Mouse (Mus musculus) urinary bladder, adult 2 months (tissue): ENCODE measurements around the gene Flrt2. TPM values are rescaled to one million over a fixed set of nuclear protein-coding genes. Genes with fewer than 3 reads are reported as not detected.

Experiments used
- DNase-seq: peaks from one replicate; pipeline ENCODE4 v3.0.0; 2022; ENCODE audit warnings: low spot score
- polyA plus RNA-seq: library from polyadenylated mRNA; depleted of rRNA; stranded (reverse); fragments of >200 nt; gene quantifications from 2 replicates; pipeline ENCODE4 v1.2.3, GENCODE M21; 2012

Flrt2 gene
- polyA plus RNA-seq, 1 experiment = 9.5 TPM

DNA sequence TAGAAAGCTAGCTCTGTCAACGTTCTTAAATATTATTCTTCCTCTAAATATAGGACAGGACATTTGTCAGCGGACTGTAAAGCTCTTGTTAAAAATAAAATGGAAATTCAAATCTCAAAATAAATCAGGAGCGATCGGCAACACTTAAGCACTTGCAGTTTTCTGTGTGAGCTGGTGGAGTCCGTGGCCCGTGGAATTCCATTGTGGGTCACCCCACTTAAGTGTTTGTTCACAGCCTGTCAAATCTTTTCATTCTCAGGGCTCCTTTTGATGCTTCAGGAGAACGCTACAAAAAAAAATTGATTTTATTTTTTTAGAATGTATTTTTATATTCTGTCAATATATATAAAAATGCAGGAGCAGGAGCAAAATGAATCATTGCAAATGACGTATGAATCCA lies 45.5 kb downstream of the Flrt2 start:
- DNase-seq = no peak

DNA sequence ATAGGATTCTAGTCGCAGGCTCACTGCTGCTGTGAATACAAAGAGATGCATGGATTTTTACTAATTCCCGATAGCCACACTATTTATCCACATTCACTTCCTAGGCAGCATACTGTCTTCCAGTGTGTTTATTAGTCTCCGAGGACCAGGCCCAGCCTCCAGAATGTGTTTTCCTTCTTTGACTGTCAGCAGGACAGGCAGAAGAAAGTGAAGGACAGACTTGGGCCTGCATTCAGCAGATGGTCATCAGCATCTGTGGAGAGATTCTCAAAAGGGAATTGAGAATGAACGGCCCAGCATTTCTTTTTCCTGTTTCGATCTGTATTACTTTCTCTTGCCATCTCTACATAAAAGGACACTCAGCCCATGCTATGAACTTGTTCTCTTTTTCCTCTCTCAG lies 46.0 kb downstream of the Flrt2 start:
- no peak for DNase-seq

DNA sequence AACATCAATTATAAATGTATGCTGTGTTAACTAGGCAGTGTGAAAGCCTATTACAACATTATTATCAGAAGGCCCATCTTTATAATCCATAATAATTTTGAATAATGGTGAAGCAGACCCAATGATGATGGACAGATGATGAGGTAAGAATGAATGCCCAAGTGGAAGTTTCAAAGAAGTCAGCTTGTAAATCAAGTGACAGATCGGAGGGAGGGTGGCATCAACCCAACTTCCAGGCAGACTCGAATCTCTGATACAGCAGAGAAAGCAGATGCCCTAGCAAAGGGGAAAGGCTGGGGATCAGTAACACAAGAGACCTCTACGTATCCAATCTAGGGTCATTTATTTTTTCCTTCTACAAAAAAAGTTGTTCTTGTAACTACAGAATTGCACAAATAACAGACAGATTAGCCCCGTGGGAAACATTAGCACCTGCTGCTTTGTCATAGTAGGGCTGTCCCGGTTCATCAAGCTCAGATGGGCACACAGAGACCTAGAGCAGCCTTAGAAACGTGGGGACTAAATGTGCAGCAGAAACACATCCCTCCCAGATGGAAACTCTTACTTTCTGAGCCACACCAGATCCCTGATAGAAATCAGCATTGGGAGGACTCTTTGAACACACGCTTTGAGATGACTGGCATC lies 46.6 kb downstream of the Flrt2 start:
- no peak for DNase-seq

DNA sequence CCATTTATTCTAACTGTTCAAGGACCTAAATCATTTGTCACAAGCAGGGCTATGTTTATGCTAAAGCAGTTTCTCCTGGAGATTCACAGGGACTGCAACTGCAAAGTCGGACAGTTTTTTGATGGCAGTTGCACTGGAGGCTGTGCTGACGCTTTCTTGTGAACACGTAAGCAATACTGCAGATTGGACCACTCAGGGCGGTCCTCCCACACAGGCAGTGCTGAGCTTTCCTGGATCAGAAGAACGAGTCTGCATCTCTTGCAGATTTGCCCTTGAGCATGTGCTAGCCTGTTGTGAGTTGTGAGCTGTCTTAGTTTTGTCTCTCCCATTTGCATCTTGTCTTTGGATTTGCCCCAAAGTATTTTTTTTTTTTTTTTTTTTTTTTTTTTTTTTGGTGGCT lies 47.7 kb downstream of the Flrt2 start:
- DNase-seq = no peak

DNA sequence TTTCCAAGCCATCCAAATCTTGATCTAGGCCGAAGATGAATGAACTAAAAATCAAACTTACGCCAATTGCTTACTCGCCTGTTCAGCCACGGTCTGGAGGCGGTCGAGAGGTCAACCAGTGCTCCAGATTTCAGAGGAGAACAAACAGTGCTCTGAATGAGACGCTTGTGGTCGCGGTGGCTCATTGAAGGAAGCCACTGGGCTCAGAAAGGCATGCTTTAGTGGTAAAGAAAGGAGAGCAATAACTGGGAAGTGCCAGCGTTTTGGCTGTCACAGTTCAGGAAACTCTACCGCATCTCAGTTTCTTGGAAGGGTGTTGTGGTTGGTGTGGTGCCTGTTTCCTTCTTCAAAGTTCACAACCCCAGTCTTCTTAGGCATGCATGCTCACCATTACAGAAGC lies 49.3 kb downstream of the Flrt2 start:
- DNase-seq = no peak

DNA sequence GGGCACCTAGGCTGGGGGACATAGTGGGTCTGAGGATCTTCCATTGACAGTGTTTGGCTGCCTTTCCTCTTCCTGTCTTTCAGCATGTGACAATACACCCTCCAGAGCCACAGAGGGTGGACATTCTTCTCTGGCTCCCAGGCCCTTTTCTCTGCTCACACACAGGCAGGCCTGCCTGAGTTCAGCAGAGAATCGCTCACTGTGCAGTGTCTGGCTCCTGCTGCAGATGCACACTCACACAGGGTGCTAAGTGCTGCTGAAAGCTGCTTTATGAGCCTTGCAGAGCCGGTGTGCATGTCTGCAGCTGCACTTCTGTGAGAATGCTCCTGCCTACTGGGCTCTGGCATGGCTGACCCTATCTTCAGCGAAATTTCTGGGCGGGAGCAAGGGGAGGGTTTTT lies 52.3 kb downstream of the Flrt2 start:
- no peak for DNase-seq

DNA sequence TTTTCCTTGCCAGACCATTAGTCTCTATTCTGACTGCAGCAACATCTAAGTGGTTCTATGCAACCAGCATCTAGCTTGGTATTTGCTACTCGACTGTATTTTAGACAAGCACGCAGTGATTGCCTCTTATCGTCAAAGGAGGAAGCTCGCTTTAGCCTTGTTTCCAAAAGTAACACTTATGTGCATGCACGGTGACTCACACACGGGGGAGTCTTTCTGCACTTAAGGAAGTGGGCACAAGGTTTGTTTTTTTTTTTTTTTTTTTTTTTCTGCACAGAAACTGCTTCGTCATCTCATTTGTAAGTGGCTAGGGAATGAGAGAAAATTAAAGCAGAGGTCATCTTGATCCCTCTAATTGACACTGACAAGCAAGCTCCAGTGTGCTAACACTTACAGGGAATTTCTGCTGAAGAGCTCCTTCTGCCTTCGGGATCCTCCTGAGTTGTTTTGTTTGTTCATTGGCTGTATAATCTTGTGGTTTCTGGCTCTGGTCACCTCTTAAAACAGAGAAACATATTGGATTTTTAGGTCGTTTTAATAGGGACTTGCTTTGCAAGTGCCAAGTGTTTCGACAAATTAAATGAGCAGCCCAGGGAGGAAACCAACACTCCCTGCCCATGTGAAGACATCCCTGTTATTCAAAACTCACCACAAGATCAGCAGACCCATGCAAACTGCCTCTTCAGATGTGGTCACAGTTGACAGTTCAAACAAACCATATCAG lies 55.0 kb downstream of the Flrt2 start:
- no peak for DNase-seq

DNA sequence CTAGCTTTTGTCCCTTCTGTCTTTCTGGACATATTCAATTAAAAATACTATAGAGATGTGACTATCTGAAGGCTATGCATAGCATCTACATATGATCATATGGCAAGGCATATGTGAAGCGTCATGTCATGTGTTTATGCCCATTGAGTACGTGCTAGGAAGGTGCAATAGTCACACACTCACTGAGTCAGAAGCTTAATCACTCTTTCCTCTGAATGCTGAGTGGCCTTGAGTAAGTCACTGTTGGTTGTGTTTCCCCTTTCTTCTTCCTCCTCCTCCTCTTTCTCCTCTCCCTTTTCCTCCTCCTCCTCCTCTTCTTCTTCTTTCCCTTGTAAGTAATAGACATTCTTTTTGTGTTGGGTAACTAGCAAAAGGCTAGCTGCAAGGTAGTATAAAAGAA lies 56.7 kb downstream of the Flrt2 start:
- no peak for DNase-seq

DNA sequence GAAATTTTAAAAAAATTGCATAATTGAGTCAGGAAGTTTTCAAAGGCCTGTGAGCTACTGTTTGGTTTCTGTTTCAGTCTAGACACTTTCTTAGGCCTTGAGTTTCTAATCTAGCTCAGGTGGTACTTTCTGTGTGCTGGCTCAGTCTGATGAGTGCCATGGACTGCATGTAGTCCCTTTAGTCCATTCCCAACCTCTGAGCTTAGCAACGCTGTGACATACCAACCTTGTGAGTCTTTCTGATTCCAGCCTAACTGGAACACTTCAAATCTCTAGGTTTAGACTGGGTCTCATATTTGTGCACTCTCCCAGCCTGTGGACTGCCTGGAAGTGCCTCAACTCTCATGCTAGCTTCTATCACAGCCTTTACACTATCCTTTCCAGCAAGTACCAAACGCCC lies 57.2 kb downstream of the Flrt2 start:
- no peak for DNase-seq

DNA sequence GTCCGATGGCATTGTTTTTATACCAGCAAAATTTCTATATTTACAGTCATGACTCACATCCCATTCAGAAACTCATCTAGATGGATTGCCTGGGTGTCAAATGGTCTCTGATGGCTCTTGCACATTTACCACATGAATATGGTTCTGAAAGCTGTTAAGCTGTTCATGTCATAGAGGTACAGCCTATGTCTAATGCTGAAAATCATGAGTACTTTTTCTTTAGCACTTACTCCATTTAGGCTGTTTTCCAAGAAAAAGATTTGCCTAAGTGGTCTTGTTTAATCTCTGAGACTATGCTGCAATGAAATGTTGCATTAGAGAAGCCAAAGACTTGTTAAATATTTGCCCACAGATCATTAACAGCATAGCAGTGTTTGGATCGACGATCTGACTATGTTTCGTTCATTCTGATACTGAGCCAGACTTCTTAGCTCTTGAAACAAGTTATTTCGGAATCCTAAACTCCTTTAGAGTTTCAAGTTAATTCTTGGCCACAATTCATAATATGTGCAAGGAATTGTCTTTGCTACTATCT lies 67.3 kb downstream of the Flrt2 start:
- DNase-seq = no peak

DNA sequence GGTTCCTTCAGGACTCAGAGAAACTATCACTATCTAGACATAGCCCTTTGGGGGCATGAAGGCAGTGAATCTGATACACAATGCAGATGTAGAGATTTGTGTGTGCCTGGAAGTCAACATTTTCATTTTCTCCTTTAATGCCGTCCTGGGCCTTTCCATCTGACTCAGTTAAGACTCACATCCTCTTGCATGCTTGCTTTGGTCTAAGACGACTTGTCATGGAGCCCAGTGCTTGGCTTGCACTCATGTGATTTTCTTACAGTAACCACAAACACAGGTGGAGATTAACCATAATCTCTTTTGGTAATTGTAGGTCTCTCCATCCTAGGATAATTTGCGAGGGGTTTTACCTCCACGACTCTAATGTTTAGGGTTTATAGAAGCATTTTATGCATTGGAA lies 73.2 kb downstream of the Flrt2 start:
- no peak for DNase-seq

DNA sequence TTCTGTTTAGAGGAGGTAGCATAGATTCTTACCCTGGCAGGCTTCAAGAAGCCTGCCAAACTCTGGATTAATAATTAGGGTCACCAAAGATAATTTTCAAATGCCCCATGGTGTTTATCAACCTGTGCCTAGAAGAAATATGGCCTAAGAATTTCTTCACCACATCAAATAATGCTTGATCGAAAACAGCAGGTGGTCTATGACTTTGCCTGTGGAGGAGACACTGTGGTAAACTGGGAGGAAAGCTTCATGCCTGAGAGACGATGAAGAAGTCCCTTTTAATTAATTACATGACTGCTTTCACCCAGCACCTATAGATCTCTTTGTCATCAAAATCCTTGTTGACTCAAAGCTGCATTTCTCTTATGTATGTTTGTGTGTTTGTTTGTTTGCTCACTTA lies 77.0 kb downstream of the Flrt2 start:
- DNase-seq = no peak

DNA sequence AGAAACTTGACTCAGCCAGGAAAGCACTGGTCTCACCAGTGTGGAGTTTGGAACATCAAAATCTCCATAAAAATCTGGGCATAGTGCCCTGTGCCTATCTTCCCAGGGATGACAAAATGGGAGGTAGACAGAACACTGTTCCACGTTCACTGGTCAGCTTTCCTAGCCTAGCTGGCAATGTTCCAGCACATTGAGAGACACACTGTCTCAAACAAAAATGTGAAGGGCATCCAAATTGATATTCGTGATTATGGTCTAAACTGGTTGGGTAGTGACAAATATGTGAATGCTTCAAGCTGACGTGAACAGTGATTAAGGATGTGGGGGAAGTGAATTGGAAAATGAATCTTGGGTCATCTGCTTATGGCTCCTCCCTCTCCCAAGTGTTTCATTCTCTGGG lies 78.2 kb downstream of the Flrt2 start:
- DNase-seq = no peak

DNA sequence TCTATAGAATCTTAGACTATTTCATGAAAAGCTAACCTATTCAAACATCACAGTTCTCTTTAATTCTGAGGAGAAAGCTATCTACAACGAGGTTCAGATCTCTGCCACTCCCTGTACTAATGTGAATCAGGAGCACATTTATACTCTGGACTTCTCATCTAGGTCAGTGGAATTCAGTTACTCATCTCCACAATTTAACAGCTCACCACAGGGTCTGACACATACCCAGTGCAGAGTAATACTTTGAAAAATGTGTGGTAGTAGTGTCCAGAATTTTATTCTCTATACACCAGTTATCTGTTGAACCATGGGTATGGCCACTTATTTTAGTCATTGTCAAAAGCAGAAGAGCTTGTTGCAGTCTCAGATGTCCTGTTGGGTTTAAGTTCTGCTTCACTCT lies 98.1 kb downstream of the Flrt2 start:
- DNase-seq = no peak

DNA sequence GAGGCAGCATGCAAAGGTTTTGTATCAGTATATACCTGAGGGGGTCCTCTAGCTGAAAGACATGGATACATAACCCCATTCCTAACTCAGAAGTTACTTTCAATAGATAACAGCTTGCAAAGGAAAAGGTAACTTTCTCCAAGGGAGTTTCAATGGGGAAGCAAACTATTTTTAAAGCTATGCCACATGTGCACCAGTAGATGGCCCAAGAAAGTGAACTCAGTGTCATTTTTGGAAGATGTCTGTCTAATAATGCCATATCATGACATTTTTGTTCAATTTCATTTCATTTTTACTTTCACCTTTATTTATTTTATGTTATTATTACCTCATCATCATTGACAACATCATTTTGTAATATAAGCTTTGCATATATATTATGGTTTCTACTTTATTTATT lies 124.6 kb downstream of the Flrt2 start:
- no peak for DNase-seq
